18 mouse cellular contexts compared by ENCODE assay signal in the genomic region with DNA sequence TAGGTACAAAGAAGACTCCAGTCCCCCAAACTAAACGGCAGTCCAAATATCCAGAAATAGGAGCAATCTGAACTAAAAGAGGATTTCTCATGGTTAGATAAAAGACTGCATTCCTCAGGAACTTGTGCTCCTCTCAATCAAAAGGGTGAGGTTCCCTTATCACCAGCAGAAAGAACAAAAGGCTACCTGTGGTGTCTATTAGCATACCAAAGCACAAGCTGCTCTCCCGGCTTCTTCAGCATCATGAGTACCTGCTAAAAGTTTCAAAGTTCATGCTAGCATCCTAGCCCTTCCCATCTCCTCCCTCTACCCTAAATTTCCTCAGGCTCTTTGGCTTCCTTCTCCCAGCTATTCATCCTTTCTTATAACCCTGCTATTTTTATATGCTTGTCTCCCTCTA.
DNase-seq lines count a peak whose midpoint lies in the region; TF ChIP-seq lines count a peak whose summit lies in the region.
"Had no signal": no experiment of that assay in that cellular context is flagged by ENCODE, and none has a peak within 500 bp of the region (broad histone marks: within the 10 kb centered on the region; RNA-seq: fewer than 3 reads in every experiment).

No protein-coding gene starts in this region.

- no peak for TF ChIP-seq POLR2A in heart, adult 2 months (IDR thresholded peaks at IDR 0.05; ENCODE audit: insufficient read depth, low read depth, low read length)

- H3K4me3 ChIP-seq in ES-E14 (ENCODE audit: insufficient read depth in 1 of 2, low read depth in 1 of 2, low read length in 2 of 2, poor library complexity in 1 of 2, severe bottlenecking in 1 of 2) = no peak overlapping the region
- H3K4me3 ChIP-seq in heart, adult 2 months = no peak overlapping the region
- H3K4me3 ChIP-seq: embryonic facial prominence, embryonic 10.5 days; embryonic facial prominence, embryonic 12.5 days; forebrain, embryonic 13.5 days; forebrain, embryonic 15.5 days had no signal

- no peaks in the 10 kb centered on the region; a peak in 1 of 4 replicates for H3K4me1 ChIP-seq in ES-E14 (ENCODE audit: control insufficient read depth in 2 of 2, insufficient read depth in 2 of 2, low read length in 2 of 2, poor library complexity in 1 of 2)
- no peaks in the 10 kb centered on the region for H3K4me1 ChIP-seq in heart, adult 2 months (ENCODE audit: control insufficient read depth, insufficient read depth, low read length)
- H3K4me1 ChIP-seq: embryonic facial prominence, embryonic 10.5 days; embryonic facial prominence, embryonic 12.5 days; forebrain, embryonic 13.5 days; forebrain, embryonic 15.5 days had no signal

- DNase-seq in ES-E14 (ENCODE audit: low read depth, low spot score) = peak; percentile 26
- DNase-seq in WW6 (ENCODE audit: low read depth, low spot score) = peak; percentile 13
- no peak for DNase-seq in heart, adult 2 months
- no peak for DNase-seq in frontal cortex, postnatal 36 days (ENCODE audit: low spot score in 2 of 2)
- no peak for DNase-seq in liver
- DNase-seq: adrenal gland, adult 8-10 months; adrenal gland, postnatal 14 days; adrenal gland, postnatal 36 days; cerebellum, adult 11-12 months; cerebellum, adult 2 months; cerebellum, adult 9-10 months; cerebellum, postnatal 10 days; cerebellum, postnatal 25 days; forebrain, postnatal 0 days had no signal

- TF ChIP-seq CTCF in heart, adult 2 months (IDR thresholded peaks at IDR 0.05) = no peak

- H3K9ac ChIP-seq in ES-E14 (ENCODE audit: insufficient read depth, low read depth, low read length, poor library complexity, severe bottlenecking) = no peak overlapping the region
- no peak overlapping the region for H3K9ac ChIP-seq in heart, adult 2 months (ENCODE audit: low read depth, low read length)
- H3K9ac ChIP-seq: embryonic facial prominence, embryonic 12.5 days; forebrain, embryonic 13.5 days; forebrain, embryonic 15.5 days; forebrain, postnatal 0 days had no signal

- TF ChIP-seq EP300 in heart, adult 2 months (IDR thresholded peaks at IDR 0.05; ENCODE audit: insufficient read depth, low read depth, low read length) = no peak

- intact Hi-C loops in heart, adult 2 months (cut with DNase I) = no loop called here

- no peak overlapping the region for H3K27ac ChIP-seq in ES-E14 (ENCODE audit: insufficient read depth, low read depth, low read length, poor library complexity, severe bottlenecking)
- no peak overlapping the region for H3K27ac ChIP-seq in heart, adult 2 months
- H3K27ac ChIP-seq: embryonic facial prominence, embryonic 10.5 days; embryonic facial prominence, embryonic 12.5 days; forebrain, embryonic 13.5 days; forebrain, embryonic 15.5 days had no signal

- in situ Hi-C loops in ES-E14 (cut with MboI; ENCODE audit: low sequenced_read_pairs in 2 of 2, unreplicated experiment in 2 of 2) = no loop called here

- H3K79me2 ChIP-seq in heart, adult 2 months (replicated peaks; ENCODE audit: control insufficient read depth, insufficient read depth, low read length) = no peaks in the 10 kb centered on the region

- no peaks in the 10 kb centered on the region for H3K36me3 ChIP-seq in ES-E14 (ENCODE audit: control insufficient read depth, insufficient read depth, low read length, poor library complexity, severe bottlenecking)
- H3K36me3 ChIP-seq in heart, adult 2 months (ENCODE audit: control insufficient read depth, insufficient read depth, low read length) = no peaks in the 10 kb centered on the region
- H3K36me3 ChIP-seq: embryonic facial prominence, embryonic 10.5 days; embryonic facial prominence, embryonic 12.5 days; forebrain, embryonic 15.5 days had no signal

- WGBS in heart, adult 2 months = 59% methylated on average over 2 of the region's 2 CpGs

- no peaks in the 10 kb centered on the region for H3K9me3 ChIP-seq in ES-E14 (ENCODE audit: control insufficient read depth, insufficient read depth, low read depth, low read length)
- H3K9me3 ChIP-seq: embryonic facial prominence, embryonic 10.5 days; embryonic facial prominence, embryonic 12.5 days; forebrain, embryonic 13.5 days; forebrain, embryonic 15.5 days had no signal

- H3K27me3 ChIP-seq in heart, adult 2 months (ENCODE audit: control insufficient read depth, insufficient read depth, low read length) = no peaks in the 10 kb centered on the region
- H3K27me3 ChIP-seq: embryonic facial prominence, embryonic 12.5 days; forebrain, embryonic 13.5 days; forebrain, embryonic 15.5 days had no signal

TF ChIP-seq in ES-E14, 5 proteins besides CTCF, POLR2A, EP300 and RAD21:
- TF ChIP-seq CHD2 (IDR thresholded peaks at IDR 0.05; ENCODE audit: low read depth, low read length) (no peak), ZNF384 (IDR thresholded peaks at IDR 0.05; ENCODE audit: low read depth, low read length) (no peak), HCFC1 (IDR thresholded peaks at IDR 0.05; ENCODE audit: borderline replicate concordance, insufficient read depth, low read length) (no peak), MAFK (IDR thresholded peaks at IDR 0.05; ENCODE audit: insufficient read depth, low read depth, low read length) (no peak), ZC3H11A (IDR thresholded peaks at IDR 0.05; ENCODE audit: borderline replicate concordance, low read depth, low read length) (no peak)

Comparison
In these comparisons a context has a peak if more than half of its experiments do, and no peak if none do; other contexts are left out.
1. DNase-seq: peak in ES-E14 (single experiment) and WW6 (single experiment); none in heart, adult 2 months (0 of 2), frontal cortex, postnatal 36 days (0 of 2) and liver (single experiment).